Mouse (Mus musculus): ENCODE measurements at regions not wholly inside any gene's neighbourhood (a gene's known extent, or its start where the extent isn't known, plus 50 kb on each side); places are given as distances from the start of the nearest gene placed in this dataset.

GRCm38 (mm10) chr4:148728800-148729199 is 75.4 kb upstream of the Casz1 start:
- TF ChIP-seq CTCF (IDR thresholded peaks at IDR 0.05; ENCODE audit: extremely low read depth, insufficient read length, insufficient replicate concordance, low read depth, low read length), result no peak
- no peak for TF ChIP-seq POLR2A (IDR thresholded peaks at IDR 0.05; ENCODE audit: low read depth, low read length)

All from small intestine, adult 2 months (tissue).